Mouse (Mus musculus) ovary, postnatal 10 days (tissue): Measurements from ENCODE around the gene Ttc30a1.
A peak's percentile ranks its signal among the peaks of the same experiment; 100 is the strongest.
"Not testable (repeated sequence)": the region's sequence is repeated elsewhere in the genome, so short reads cannot be mapped to it uniquely, and the experiment has no call there.

ENCODE experiments used
- DNase-seq: peaks from one replicate; pipeline ENCODE4 v3.0.0; 2022; ENCODE audit warnings: low spot score

Ttc30a1 gene

GRCm38 (mm10) chr2:75982626-75983025 is 859 bp upstream of the Ttc30a1 start:
- DNase-seq, result no peak

GRCm38 (mm10) chr2:75980933-75981439 is 781 bp downstream of the Ttc30a1 start:
- not testable (repeated sequence) for DNase-seq

DNA sequence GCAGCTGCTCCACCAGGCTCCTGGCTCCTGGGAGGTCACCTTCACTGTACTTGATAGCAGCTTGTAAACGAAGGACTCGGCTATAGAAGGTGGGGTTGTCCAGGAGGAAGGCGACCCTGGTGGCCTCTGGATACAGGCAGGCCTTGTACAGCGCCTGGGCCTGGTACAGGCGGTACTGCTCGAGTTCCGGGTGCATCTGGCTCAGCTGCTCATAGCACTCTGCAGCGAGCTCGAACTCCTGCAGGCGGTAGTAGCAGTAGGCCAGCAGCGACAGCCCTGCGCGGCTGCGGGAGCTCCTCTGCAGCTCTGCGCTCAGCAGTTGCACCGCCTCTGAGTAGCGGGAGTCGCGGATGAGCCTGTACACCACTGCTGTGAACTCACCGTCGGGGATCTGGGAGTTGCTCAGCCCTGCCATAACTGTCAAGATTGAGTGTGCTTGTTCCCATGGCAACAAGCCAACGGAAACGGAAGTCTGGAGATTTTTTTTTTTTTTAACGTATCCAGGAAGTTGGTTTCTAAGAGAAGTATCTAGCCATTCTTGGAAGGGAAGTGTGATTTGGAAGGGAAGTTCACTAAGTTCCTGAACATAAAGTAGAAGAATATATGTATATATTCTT is 3.9 kb downstream of the Ttc30a1 start, which contains the start of gene Ttc30a2:
Gene Ttc30a2 (minus strand): TSS at position 419 of the 617 bp plus-strand sequence.
- not testable (repeated sequence) for DNase-seq

- not testable (repeated sequence) for DNase-seq
Measured at GRCm38 (mm10) chr2:75976070-75976469, 5.7 kb downstream of the Ttc30a1 start.

GRCm38 (mm10) chr2:75974131-75974530 is 7.6 kb downstream of the Ttc30a1 start:
- DNase-seq, result no peak

GRCm38 (mm10) chr2:75964972-75965371 is 16.8 kb downstream of the Ttc30a1 start:
- no peak for DNase-seq

GRCm38 (mm10) chr2:75964512-75964911 is 17.3 kb downstream of the Ttc30a1 start:
- no peak for DNase-seq

- DNase-seq, result no peak
Measured at GRCm38 (mm10) chr2:75964051-75964450, 17.7 kb downstream of the Ttc30a1 start.

- DNase-seq, result no peak
Measured at GRCm38 (mm10) chr2:75963211-75963840, 18.4 kb downstream of the Ttc30a1 start.

DNA sequence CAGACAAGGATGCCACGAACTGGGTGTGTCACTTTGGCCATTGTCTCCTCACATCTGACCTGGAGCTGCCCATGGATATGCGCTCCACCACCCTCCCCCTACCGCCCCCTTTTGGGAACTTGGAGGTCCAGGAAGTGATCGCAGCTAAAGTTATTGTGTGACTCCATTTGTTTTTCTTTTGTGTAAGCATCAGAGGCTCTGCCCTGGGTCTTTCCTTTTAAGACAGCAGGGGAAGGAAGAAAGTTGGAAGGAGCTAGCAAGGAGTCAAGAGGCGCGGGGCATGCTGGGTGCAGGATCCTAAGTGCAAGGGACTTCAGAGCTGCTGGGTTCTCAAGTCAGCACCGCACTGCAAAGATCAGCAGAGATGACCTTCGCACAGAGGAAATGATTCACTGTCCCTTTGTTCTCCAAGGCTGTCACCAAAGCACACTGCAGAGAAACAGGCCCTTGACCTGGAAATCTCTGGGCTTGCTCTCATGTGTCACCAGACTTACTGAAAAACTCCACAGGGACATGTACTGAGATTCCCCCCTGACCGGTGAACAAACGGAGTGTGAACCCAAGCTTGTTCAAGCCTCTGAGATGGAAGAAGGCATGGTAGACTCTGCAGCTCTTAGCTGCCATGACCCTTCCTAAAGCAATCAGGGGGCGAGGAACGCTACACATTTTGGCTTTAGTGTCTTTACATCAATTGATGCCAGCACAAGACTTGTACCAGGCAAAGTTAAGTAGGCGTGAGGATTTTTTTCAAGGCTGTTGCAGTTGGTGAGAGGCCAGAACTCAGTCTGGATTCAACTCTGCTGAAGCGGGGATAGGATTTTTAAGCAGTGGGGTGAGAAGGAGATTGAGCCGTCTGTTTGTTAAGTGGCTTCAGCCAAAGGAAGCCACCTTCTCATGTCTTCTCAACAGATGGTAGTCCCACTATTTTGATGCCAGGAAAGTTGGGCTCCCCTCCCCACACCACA is 21.1 kb downstream of the Ttc30a1 start:
- no peak for DNase-seq

GRCm38 (mm10) chr2:75959850-75960365 is 21.9 kb downstream of the Ttc30a1 start:
- no peak for DNase-seq

DNA sequence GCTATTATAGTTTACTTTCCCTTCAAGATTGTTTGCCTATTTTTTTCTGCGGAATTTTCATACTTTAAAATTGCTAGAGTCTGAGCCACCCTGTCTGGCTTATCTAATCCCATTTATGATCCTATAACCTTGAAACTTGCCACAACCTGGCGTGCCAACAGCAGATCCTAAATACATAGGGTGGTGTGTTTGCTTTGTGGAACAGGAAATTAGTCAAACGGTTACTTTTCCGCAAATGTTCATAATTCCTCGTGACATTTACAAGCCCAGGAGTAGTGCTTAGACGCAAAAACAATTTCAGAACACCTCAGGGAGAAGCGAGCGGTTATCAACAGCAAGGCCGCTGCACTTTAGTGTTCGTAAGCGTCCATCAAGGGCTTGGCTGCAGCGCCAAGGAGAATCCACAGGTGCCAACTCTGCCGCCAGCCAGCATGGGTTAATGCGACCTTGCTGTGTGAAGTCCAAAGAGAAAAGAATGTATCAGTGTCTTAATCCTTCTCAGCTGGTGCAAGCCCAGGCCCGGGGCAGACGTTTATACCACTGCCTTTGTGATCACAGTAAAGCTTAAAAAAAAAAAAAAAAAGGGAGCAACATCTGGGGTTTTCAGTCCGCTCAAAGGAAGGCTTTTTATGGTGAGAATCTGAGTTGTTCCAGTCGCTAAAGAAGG is 22.5 kb downstream of the Ttc30a1 start:
- DNase-seq, result no peak

- DNase-seq, result no peak
Measured at GRCm38 (mm10) chr2:75955709-75956108, 26.1 kb downstream of the Ttc30a1 start.

DNA sequence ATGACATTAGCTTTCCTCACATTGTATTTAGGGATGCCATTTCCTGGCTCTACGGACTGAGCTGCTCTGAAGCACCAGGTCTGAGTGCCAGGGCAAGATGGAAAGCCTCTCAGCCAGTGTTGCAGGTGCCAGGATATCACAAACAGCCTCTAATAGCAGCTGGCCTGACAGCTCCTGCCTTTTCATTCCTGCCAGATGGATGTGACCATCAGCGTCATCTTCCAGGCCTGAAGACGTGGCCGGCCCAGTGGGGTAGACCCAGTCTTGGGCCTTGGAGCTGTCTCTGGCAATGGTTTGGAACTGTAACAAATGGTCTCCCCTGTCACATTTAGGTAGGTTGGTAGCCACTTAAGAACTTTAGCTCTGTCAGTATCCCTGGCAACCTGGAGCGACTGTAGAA is 28.4 kb downstream of the Ttc30a1 start:
- DNase-seq, result no peak

GRCm38 (mm10) chr2:75950685-75951084 is 31.1 kb downstream of the Ttc30a1 start:
- no peak for DNase-seq

DNA sequence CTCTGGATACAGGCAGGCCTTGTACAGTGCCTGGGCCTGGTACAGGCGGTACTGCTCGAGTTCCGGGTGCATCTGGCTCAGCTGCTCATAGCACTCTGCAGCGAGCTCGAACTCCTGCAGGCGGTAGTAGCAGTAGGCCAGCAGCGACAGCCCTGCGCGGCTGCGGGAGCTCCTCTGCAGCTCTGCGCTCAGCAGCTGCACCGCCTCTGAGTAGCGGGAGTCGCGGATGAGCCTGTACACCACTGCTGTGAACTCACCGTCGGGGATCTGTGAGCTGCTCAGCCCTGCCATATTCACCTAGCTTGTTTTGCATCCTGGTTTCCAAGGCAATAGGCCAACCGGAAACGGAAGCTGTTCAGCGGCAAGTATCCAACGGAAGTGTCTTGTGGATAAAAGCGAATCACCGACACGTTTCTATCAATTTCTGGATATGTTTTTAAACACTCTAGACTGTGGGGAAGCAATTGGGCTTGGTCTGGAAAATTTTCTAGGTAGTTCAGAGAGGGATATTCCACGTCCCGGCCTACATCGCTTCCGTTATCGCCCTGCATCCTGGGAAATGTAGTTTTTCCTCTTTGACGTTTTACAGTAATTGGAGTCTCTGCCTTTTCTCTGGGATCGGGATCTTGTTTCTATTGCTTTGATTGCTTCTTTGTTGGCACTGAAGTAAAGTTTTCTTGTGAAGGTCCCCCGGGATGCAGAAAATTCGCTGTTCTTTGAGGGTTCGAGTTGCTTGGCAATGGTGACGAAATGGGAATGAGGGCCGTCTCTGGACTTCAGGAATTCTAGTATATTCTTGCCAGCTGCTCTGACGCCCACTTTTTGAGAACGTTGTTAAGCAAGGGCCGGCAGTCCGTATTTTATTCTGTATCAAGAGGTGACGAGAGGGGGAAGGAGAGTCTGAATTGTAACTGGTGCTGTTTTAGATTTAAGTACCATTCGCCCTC is 43.4 kb downstream of the Ttc30a1 start, which contains the start of gene Ttc30b:
Gene Ttc30b (minus strand): TSS at position 469 of the 947 bp plus-strand sequence.
- peak; percentile 72 for DNase-seq

- not testable (repeated sequence) for DNase-seq
Measured at GRCm38 (mm10) chr2:75937520-75938116, 44.1 kb downstream of the Ttc30a1 start.

DNA sequence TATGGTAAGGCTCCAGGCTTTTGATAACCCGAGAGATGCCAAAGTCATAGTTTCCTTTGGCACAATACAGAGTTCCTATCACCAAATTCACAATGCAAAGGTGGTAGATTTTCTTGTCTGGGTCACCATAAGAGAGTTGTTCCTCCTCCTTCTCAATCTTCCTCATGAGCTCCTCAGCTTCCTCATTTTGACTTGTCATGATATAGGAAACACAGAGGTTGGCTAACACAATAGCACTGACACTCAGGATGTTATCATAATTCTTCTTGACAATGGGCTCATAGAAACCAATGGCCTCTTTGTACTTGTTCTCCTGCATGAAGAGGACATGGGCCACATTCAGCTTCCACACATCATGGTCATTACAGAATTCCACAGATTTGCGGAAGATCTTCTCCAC is 45.1 kb downstream of the Ttc30a1 start:
- not testable (repeated sequence) for DNase-seq

GRCm38 (mm10) chr2:75933541-75933940 is 48.2 kb downstream of the Ttc30a1 start:
- no peak for DNase-seq

GRCm38 (mm10) chr2:75930941-75931340 is 50.8 kb downstream of the Ttc30a1 start:
- DNase-seq, result no peak
